Mouse (Mus musculus): ENCODE results near the gene Pcdh7.

GRCm38 (mm10) chr5:58081054-58081453, 363.3 kb downstream of the Pcdh7 start:
- TF ChIP-seq CTCF (IDR thresholded peaks at IDR 0.05; ENCODE audit: extremely low read depth, insufficient read length, insufficient replicate concordance, low read depth, low read length) (no peak), POLR2A (IDR thresholded peaks at IDR 0.05; ENCODE audit: low read depth, low read length) (no peak)

Measured in small intestine, adult 2 months (tissue).